Mouse (Mus musculus) intestine, postnatal 0 days (tissue): ENCODE data around the gene Dmap1. TPM values are rescaled to one million over a fixed set of nuclear protein-coding genes. Genes with fewer than 3 reads are reported as not detected.

Experiments
- ATAC-seq: fragments of 200-750 bp; cut with Nextera tagmentation; 2 replicates; pipeline ENCODE4 v1.8.0; 2017; ENCODE audit warnings: mild to moderate bottlenecking, moderate TSS enrichment, moderate library complexity
- H3K27ac ChIP-seq: fragments of 300-500 bp; sonication (generic); 2 replicates; pipeline ENCODE4 v1.5.1; 2014; ENCODE audit warnings: mild to moderate bottlenecking, low read depth, low read length, moderate library complexity
- H3K27me3 ChIP-seq: fragments of 300-500 bp; sonication (generic); replicated peaks from 2 replicates; pipeline ENCODE4 v1.6.1; 2014; ENCODE audit warnings: low read length, mixed read lengths; ENCODE audit not compliant: control insufficient read depth, insufficient read depth
- H3K36me3 ChIP-seq: fragments of 300-500 bp; sonication (generic); 2 replicates; pipeline ENCODE4 v1.6.1; 2014; ENCODE audit warnings: mild to moderate bottlenecking, moderate library complexity; ENCODE audit not compliant: control insufficient read depth, insufficient read depth
- H3K4me1 ChIP-seq: fragments of 300-500 bp; sonication (generic); replicated peaks from 2 replicates; pipeline ENCODE4 v1.6.1; 2014; ENCODE audit warnings: antibody characterized with exemption, low read length, mixed read lengths; ENCODE audit not compliant: control insufficient read depth, insufficient read depth
- H3K4me2 ChIP-seq: fragments of 300-500 bp; sonication (generic); replicated peaks from 2 replicates; pipeline ENCODE4 v1.6.1; 2014; ENCODE audit warnings: low read depth, mild to moderate bottlenecking, moderate library complexity
- H3K4me3 ChIP-seq: fragments of 300-500 bp; sonication (generic); 2 replicates; pipeline ENCODE4 v1.5.1; 2014; ENCODE audit warnings: low read depth, low read length
- H3K9ac ChIP-seq: fragments of 300-500 bp; sonication (generic); 2 replicates; pipeline ENCODE4 v1.6.1; 2014; ENCODE audit warnings: mild to moderate bottlenecking, low read depth, low read length
- H3K9me3 ChIP-seq: fragments of 300-500 bp; sonication (generic); 2 replicates; pipeline ENCODE4 v1.6.1; 2016; ENCODE audit warnings: mixed run types; ENCODE audit not compliant: control insufficient read depth
- CTCF ChIP-seq: sonication (generic); IDR thresholded peaks from 2 replicates; pipeline ENCODE4 v1.5.1; 2016; ENCODE audit warnings: low read depth, mild to moderate bottlenecking, control low read depth, antibody characterized with exemption, moderate library complexity
- WGBS: fragments of 180-500 bp; shearing (Covaris S2); extraction: QIAGEN DNeasy Blood & Tissue Kit; methylation state at CpG from one replicate; pipeline ENCODE4 v1.1.7; 2014; 5-methylcytosine and 5-hydroxymethylcytosine counted together
- polyA plus RNA-seq: library from polyadenylated mRNA; unstranded; fragments of >200 nt; fragmentation: Nextera tagmentation; extraction: Ambion mirVana; gene quantifications from 2 replicates; pipeline ENCODE4 v1.2.1, GENCODE M21; 2015

Dmap1 gene
- polyA plus RNA-seq, 1 experiment from 2014 or later, result 22.7 TPM

- no peak overlapping the region for H3K4me3 ChIP-seq
- H3K4me2 ChIP-seq, result no peak overlapping the region
- H3K9ac ChIP-seq, result no peak overlapping the region
- TF ChIP-seq CTCF, result no peak
- no peaks in the 10 kb centered on the region for H3K9me3 ChIP-seq
- WGBS, result 73% methylated on average over 9 of the region's 9 CpGs
- no peaks in the 10 kb centered on the region for H3K27me3 ChIP-seq
- peaks cover 49% of the 10 kb centered on the region for H3K36me3 ChIP-seq
- H3K27ac ChIP-seq, result no peak overlapping the region
- no peaks in the 10 kb centered on the region for H3K4me1 ChIP-seq
- ATAC-seq, result no peak
These were observed 10.0 kb downstream of the Dmap1 start for GRCm38 (mm10) chr4:117672042-117672441.

GRCm38 (mm10) chr4:117669874-117670273 lies 12.2 kb downstream of the Dmap1 start:
- H3K4me2 ChIP-seq, result no peak overlapping the region
- no peaks in the 10 kb centered on the region for H3K4me1 ChIP-seq
- H3K27ac ChIP-seq, result no peak overlapping the region
- no peak overlapping the region for H3K9ac ChIP-seq
- no peaks in the 10 kb centered on the region for H3K9me3 ChIP-seq
- no peak for ATAC-seq
- WGBS, result 87% methylated on average over 7 of the region's 7 CpGs
- no peak overlapping the region for H3K4me3 ChIP-seq
- no peak for TF ChIP-seq CTCF
- H3K36me3 ChIP-seq, result peaks cover 29% of the 10 kb centered on the region
- no peaks in the 10 kb centered on the region for H3K27me3 ChIP-seq

- H3K9ac ChIP-seq, result no peak overlapping the region
- ATAC-seq, result no peak
- no peak overlapping the region for H3K27ac ChIP-seq
- H3K9me3 ChIP-seq, result no peaks in the 10 kb centered on the region
- 85% methylated on average over 8 of the region's 8 CpGs for WGBS
- TF ChIP-seq CTCF, result no peak
- H3K4me3 ChIP-seq, result no peak overlapping the region
- H3K4me2 ChIP-seq, result no peak overlapping the region
- no peaks in the 10 kb centered on the region for H3K4me1 ChIP-seq
- peaks cover 6% of the 10 kb centered on the region; the same call in 1 of the 2 replicates for H3K36me3 ChIP-seq
- no peaks in the 10 kb centered on the region for H3K27me3 ChIP-seq
These were observed 16.0 kb downstream of the Dmap1 start for GRCm38 (mm10) chr4:117666054-117666453.

GRCm38 (mm10) chr4:117665531-117665930 lies 16.5 kb downstream of the Dmap1 start:
- Histone ChIP-seq H3K27ac (no peak overlapping the region), H3K4me2 (no peak overlapping the region), H3K36me3 (peaks cover 4% of the 10 kb centered on the region; the same call in 1 of the 2 replicates), H3K9ac (no peak overlapping the region), H3K27me3 (no peaks in the 10 kb centered on the region), H3K4me1 (no peaks in the 10 kb centered on the region), H3K4me3 (no peak overlapping the region), H3K9me3 (no peaks in the 10 kb centered on the region)
- TF ChIP-seq CTCF, result no peak
- no peak for ATAC-seq
- 86% methylated on average over 7 of the region's 7 CpGs for WGBS

- Histone ChIP-seq H3K27ac (no peak overlapping the region), H3K9ac (no peak overlapping the region), H3K27me3 (no peaks in the 10 kb centered on the region), H3K4me3 (no peak overlapping the region), H3K9me3 (no peaks in the 10 kb centered on the region), H3K36me3 (peaks cover 3% of the 10 kb centered on the region; the same call in 1 of the 2 replicates), H3K4me1 (no peaks in the 10 kb centered on the region), H3K4me2 (no peak overlapping the region)
- WGBS, result 86% methylated on average over 10 of the region's 10 CpGs
- no peak for TF ChIP-seq CTCF
- no peak for ATAC-seq
These were observed 17.5 kb downstream of the Dmap1 start for GRCm38 (mm10) chr4:117664411-117665137.

GRCm38 (mm10) chr4:117660001-117660400 lies 22.1 kb downstream of the Dmap1 start:
- 80% methylated on average over 5 of the region's 5 CpGs for WGBS
- no peak overlapping the region for H3K27ac ChIP-seq

More at GRCm38 (mm10) chr4:117660001-117660400, 22.1 kb downstream of the Dmap1 start:
- Histone ChIP-seq H3K4me3 (no peak overlapping the region), H3K9ac (no peak overlapping the region), H3K36me3 (peaks cover 3% of the 10 kb centered on the region; the same call in 1 of the 2 replicates), H3K9me3 (no peaks in the 10 kb centered on the region), H3K27me3 (no peaks in the 10 kb centered on the region), H3K4me2 (no peak overlapping the region), H3K4me1 (no peaks in the 10 kb centered on the region)
- ATAC-seq, result no peak
- TF ChIP-seq CTCF, result no peak
